Mouse (Mus musculus) c-Kit-positive CD71-negative TER-119-negative erythroid progenitor cells, embryonic 14.5 days (primary cell): Measurements from ENCODE around the gene Gid4.
A peak's percentile ranks its signal among the peaks of the same experiment; 100 is the strongest.

Experiments
- DNase-seq: peaks from one replicate; pipeline ENCODE4 v3.0.0-alpha.2; 2013; ENCODE audit warnings: low read depth

Gid4 gene

DNA sequence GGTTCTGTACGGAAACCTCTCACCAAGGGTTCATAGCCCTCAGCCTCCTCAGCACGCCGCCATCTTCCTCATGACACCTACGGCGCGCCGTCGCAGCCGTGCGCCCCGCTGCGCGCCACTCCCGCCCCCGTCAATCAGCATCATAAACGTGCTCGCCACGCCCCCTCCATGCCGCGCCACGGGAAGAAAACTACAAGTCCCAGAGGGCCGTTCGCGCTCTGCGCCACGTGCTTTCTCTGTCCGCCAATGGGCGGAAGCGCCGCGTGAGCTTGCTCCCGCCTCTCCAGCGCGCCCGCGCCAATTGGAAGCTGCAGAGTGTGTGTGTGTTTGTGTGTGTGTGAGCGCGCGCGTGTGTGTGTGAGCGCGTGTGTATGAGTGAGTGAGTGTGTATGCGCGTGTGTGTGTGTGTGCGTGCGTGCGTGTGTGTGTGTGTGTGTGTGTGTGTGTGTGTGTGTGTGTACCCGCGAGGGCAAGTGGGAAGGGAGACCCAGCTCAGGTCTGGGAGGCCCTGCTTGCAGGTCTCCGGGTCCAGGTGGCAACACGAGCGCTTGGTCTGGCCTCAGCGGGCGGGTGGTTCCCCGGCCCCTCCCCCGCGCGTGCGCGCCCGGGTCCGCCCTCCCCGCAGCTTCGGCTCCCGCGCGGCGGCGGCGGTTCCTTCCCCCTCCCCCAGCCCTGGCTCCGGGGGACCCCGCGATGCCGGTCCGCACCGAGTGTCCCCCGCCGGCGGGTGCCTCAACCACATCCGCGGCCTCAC, at the start of gene Gid4:
Gid4 (plus strand) TSS at position 183 of the 754 bp plus-strand sequence.
- peak; percentile 99 for DNase-seq

DNA sequence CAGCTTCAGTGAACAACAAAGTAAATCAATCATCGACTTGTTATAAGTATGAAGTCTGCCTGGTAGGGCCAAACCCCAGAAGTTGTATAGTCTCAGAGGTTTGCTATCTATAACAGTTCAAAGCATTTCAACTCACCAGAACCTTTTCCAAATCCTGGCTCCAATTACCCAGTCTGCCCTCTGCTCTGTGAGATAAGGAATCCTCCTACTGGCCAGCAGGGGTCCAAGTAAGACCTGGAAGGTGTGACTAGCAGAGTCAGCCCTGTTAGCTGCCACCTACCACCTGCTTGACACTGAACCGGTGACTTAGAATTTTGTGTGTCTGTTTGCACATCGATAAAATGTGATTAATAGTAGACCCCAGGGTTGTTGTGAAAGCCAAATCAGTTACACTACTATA, 49.7 kb upstream of the Gid4 start:
- no peak for DNase-seq

DNA sequence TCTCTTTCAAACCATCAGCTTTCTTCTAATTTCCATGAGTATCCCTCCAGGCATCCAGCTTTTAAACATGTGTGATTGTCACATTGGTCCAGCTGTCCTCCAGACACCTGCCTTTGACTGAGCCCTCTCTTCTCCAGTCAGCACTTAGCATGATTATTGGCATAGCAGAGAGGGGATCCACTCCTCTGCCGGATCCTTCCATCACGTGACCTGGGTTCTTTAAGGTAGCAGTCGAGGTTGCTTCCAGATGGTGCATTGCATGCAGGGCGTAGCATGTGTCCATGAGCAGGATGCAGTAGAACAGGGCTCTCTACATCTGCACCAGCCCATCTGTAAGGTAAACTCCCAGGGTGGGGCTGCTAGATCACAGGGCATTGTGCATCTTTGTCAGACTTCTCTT, 48.0 kb upstream of the Gid4 start:
- DNase-seq, result no peak

DNA sequence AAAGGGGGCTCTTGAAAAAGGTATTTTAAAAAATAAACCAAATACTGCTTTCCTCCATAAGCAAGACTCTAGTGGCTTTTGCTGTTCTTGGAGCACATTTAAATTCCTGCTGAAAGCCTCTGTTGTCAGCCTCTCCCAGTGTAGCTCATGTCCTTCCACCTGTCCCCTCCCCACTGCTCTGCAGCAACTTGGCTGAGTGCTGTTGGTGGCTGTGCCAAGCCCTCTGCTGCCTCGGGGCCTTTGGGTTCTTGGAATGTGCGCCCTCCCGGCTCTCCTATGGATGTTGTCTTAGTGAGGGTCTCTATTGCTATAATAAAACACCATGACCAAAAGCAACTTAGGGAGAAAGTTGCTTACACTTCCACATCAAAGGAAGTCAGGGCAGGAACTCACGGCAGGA, 47.5 kb upstream of the Gid4 start:
- no peak for DNase-seq

DNA sequence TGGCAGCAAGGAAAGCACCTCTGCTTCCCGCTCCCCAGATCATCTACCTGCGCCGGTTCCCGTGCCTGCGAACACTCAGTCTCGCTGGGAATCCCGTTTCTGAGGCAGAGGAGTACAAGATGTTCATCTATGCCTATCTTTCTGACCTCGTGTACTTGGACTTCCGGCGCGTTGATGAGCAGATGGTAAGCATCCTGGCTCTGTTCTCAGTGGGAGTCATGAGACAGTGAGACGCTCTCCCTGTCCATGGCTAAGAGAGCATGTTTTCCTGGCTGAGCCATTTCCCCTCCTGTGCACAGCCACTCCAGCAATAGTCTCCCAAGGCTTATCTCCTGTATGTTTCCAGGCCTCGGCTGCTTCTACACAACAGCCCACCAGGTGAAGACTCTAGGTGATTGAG, 46.5 kb upstream of the Gid4 start:
- no peak for DNase-seq

DNA sequence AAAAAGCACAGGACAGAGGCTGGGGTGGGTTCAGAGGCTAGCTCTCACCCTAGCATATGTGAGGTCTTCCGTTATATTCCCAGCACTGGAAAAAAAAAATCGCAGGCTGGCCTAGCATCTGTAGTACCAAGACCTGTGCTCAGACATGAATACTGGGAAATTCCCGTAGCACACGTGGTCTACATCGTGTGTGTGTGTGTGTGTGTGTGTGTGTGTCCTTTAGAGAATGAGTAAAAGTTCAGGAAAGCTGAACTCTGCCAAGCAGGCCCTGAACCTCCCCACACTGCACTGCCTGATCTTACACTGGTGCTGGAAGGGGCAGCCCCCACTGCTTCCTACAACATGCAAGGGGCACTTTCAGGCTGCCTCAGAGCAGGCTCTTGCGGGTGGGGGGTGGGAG, 42.5 kb upstream of the Gid4 start:
- no peak for DNase-seq

DNA sequence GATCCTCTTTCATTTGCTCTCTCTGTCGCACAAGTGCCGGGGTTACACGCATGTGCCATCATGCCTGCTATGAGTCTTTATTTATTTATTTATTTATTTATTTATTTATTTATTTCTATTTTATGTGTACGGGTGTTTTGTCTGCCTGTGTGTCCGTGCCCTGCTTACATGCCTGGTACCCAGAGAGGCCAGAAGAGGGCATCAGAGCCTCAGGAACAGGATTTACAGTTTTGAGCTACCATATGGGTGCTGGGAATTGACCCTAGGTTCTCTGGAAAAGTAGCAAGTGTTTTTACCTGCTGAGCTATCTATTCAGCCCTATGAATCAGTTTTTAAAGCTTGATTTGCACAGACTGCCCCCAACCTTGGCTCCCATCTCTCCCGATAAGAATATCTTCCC, 33.4 kb upstream of the Gid4 start:
- no peak for DNase-seq

DNA sequence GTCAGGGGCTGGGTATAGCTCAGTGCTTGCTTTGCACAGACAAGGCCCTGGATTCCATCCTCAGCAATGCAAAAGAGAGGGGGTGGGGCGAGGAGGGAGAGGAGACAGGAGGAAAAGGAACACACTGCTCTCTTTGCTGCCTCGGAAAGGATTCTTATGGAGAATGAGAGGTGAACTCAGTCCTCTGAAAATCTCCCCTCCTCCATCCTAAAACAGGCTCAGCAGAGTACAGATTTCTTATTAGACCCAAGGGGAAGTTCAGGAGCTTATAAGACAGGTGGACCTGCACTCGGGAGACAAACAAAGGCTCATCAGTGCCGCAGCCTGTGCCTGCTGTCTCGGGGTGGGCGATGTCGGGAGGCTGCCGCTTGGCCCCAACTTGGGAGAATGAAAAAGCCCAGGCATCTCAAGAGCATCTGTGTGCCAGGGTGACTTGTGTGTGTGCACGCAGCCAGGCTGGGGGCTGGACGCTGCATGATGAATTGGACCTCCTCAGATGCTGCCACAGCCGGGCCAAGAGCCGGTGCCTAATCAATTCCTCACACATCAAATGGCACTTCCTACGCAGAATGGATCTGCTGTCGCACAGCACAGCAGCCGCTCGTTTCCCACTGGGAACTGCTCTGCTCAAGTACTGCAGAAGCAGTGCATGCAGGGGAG, 32.1 kb upstream of the Gid4 start:
- DNase-seq, result no peak

DNA sequence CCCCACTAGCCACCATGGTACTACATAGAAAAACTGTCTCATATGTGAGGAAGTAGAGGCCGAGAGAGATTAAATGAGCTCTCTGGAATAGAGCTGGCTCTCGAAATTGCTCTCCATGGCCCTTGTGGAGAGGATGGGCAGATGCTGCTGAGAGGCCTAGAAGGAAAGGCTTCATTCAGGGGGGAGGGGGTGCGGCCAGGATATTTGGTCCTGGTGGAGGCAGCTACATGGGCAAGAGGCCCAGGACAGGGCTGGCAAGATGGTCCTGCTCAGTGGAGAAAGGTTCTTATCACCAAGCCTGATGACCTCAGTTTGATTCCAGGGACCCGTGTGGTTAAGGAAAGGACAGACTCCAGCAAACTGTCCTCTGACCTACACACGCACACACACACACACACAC, 31.0 kb upstream of the Gid4 start:
- DNase-seq, result no peak

DNA sequence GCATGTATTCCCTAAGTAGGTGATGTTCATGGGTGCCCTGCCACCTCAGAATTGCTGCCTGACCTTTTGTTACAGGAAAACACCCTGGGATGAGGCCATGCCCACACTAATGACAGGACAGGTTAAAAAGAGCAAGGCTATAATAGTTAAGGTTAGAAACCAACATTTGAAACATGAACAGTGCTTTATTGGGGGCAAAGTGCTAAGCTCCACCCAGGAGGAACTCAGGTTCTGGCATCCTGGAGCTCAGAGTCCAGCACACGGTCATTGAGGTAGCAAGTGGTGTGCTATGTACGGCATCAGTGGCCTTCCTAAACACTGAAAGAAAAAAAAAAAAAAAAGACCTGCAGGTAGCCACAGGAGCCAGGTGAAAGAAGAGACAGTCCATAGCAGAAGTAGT, 29.0 kb upstream of the Gid4 start:
- no peak for DNase-seq

DNA sequence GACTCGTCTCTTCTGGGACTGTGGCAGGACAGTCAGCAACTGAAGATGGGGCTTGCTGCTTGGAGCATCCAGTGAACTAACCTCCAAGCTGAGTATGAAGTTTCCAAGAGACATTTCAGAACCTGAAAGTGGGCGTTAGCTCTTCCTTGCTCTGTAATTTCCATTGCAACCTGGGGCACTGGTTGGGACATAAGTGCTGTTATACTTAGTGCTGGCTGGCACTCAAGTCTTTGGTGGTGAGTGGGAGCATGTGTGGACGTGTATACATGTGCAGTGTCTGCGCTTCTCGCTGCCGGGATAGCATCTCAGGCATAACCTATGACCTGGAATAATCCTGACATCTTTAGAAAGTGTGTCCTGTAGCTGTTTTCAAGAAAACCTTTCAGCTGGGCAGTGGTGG, 25.6 kb upstream of the Gid4 start:
- no peak for DNase-seq

DNA sequence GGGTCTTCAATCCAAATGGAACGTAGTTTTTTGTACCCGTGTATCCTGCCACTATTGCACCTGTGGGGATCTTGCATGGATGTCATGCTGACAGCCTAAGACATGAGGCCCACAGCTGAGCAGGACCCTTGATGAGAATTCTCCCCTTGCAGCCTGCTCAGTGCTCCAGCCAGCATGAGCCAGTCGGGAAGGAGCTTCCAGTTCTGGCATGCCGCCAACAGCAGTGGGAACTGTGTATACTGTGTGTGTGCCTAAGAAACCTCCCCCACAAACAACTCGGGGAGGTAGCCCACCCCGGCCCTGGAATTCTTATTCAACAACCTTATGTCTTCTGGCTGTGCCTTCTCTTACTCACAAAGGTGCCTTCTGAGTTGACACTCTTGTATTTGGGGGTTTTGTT, 20.4 kb upstream of the Gid4 start:
- DNase-seq, result no peak

DNA sequence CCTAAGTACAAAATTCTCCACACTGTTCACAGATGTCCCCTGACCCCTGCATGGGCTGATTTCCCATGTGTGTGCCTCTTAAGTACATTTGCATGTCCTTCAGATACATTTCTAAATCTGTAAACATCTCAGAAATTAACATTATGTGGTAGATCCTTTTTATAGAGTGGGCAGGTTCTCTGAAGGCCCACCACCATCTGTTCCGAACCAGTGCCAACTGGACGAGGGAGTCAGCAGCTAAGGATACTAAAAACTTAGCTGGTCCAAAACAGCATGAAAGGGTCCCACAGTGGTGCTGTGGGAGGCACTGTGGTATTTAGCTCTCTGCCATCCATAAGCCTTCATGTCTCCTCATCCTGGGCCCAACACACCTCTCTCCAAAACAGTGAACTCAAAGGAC, 19.8 kb upstream of the Gid4 start:
- DNase-seq, result no peak

DNA sequence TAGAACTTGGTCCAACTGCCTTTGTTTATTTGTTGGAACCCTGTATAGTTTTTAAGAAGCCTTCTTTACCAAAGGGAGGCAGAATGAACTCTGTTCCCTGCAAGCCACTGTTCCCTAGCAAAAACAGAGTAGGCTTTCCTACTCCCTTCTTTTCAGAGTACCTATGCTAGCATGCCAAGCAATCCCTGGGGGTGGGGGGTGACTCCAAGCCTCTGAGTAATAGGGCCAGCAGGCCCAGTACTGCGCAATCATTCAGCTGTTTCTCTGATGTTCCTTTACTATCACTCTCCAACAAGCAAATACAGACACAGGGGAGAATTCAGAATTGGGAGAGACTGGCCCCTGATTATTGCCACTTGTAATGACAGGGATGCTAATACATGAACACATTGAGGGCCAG, 10.3 kb upstream of the Gid4 start:
- no peak for DNase-seq

DNA sequence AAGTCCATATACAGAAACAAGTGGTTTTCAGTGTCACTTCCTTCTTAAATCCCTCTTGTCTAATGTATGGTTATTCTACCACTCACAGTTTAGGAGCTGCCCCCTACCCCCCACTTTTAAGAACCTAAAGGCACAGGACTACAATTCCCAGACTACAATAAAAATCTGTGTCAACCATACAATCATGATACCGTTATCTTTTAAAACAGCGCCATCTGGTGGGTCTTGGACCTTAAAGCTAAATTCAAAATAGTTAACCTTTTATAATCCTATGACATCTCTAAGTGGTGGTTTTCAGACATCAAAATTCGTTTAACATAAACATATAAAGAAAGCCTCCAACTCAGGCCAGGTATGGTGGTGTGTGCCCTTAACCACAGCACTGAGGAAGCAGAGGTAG, 4.8 kb upstream of the Gid4 start:
- DNase-seq, result peak; percentile 76

DNA sequence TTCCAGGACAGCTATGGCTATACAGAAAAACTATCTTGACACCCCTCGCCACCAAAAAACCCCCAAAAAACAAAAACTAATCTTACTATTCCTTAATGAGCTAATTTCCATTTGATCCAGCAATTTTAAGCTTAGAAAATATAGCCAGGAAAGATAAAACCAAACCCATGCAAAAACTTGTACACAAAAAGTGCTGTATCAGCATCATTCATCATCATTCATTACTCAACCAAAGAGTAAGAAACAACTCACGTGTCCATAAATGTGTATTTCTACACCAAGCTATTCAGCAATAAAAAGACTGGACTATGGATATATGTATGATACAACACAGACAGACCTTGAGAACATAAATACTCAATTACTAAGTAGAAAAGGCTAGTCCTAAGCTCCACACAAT, 4.0 kb upstream of the Gid4 start:
- no peak for DNase-seq

DNA sequence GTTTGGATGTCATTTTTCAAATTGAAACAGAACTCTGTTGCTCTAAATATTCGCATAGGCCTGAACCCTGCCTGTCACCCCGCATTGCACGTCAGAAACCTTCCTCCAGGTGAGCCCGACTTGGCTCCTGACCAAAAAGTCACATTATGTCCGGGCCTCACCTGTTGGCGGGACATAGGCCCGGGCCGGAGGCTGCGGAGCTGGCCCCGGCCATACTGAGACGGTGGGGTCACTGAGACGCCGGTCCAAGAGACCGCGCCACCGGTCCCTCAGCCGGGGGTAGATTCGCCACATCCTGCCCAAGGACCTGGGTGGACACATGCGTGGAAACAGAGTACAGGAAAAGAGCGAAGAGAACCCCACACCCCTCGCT, 369 bp upstream of the Gid4 start:
- DNase-seq, result no peak

DNA sequence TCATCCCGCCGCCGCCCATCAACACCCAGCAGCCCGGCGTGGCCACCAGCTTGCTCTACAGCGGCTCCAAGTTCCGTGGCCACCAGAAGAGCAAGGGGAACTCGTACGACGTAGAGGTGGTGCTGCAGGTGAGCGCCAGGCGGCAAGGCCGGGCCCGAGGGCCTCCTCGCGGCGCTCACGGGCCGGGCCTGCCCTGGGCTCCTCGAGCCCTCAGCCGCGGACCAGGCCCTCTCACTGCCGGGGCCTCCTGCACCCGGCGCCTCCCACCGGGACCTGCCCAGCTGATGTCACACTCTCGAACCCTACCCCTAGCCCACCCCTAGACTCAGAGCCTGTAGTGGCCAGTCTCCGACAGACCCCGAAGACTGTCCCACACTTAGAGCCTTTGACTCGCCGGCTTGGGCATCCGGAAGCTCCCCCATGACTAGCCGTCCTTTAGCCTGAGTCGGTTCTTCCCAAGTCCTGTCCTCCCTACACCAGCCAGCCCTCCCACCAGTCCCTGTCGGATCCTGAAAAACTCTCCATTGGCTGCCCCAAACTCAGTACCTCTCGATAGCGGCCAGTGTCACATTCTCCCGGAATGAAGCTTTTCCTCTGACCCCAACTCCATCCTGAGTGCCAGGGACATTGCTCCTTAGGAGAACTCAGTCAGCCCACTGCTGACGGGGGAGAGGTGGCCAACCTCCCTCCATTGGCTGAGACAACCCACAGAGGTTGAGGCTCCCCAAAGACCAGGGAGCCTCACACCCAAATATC, 950 bp downstream of the Gid4 start, which contains the start of gene Atpaf2:
Atpaf2 (minus strand) TSS at position 741 of the 756 bp plus-strand sequence.
- DNase-seq, result peak; percentile 16

DNA sequence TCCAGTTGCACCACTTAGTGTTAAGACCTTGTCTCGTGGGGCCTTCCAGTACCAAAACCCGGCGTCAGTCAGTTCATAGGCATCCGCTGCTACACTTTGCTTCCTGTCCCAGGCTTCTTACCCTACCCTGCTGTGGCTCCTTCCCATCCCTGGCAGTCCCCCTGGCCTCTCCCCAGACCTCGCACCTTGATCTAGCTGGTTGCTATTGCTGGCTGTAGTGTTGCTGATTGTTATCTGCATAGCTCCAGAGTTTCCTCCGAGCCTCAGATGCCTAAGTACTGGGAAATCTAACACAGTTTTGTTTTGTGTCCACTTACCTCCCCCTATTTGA, 1.5 kb downstream of the Gid4 start:
- peak; percentile 12 for DNase-seq

DNA sequence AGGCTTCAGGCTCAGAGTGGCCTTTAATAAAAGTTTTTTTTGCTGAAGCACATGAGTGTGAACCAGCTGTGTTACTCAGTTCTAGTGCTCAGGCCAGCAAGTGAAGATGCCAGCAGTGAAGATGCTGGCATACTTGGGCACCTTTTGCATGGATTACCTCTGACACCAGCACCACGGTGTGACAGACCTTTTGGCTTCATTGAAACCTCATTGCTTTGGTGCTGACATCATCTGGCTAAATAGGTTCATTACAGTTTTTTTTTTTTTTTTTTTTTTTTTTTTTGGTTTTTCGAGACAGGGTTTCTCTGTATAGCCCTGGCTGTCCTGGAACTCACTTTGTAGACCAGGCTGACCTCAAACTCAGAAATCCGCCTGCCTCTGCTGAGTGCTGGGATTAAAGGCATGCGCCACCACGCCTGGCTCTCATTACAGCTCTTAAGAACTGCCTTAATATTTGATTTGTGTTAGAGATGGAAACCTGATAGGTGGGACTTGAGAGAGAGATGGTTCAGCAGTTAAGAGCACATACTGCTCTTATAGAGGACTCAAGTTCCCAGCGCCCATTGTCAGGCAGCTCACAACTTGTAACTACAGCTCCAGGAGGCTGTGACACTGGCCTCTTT, 5.2 kb downstream of the Gid4 start:
- peak; percentile 12 for DNase-seq

DNA sequence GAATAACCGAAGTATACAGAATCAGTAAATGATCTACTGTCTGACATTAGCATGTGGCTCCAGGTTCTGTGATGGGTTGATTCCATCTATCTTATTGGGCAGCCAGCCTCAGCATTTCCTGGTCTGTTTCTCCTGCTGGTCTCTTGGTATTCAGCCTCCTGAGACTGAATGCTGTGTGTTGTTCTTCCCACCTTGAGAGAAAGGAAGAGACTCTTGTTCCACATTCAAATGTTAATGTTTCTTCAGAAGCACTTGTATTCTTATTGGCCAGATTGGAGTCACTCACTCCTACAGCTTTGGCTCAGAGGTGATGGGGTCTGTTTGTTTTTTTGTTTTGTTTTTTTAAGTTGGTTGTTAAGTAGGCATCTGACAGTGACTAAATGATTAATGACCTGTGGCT, 6.1 kb downstream of the Gid4 start:
- DNase-seq, result no peak

DNA sequence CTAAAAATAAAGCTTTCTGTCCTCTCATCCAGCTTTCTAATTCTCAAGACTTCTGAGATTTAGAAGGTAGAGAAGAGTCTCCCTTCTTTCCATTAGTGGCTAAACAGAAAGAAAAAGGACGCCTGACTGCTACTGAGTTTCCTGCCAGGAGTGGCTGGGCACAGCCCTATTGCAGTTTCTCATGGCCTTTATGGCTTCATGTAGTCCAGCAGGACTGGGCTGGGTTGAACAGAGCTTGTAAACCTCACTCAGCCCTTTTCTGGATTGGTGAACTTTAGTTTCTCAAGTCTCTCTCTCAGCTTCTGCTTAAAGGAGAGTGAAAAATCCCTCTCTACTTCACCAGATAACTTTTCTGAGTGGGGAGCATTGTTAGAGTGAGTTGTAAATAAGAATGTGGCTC, 9.5 kb downstream of the Gid4 start:
- no peak for DNase-seq

DNA sequence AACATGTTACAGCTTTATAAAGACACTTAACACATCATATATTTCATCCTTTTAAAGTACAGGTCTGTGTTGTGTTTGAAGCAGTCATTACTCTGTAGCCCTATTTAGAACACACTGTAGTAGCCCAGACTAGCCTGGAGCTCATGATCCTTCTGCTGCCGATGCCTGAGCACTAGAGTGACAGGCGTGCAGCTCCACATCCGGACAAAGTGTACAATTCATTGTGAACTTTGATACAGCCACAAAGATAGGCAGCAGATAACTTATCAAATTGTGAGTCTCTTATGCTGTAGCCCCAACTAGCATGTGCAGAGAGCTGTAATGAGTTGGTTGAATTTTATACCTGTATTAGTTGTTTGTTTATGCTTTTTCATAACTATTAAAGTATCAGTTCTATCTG, 10.7 kb downstream of the Gid4 start:
- no peak for DNase-seq
